Mouse (Mus musculus) stomach, postnatal 0 days (tissue): ENCODE measurements around the gene Clcn6.

Experiments
- CTCF ChIP-seq: IDR thresholded peaks from 2 replicates; pipeline ENCODE4 v1.5.1; 2016; ENCODE audit warnings: antibody characterized with exemption, low read depth, mild to moderate bottlenecking, moderate library complexity
- EP300 ChIP-seq: optimal IDR thresholded peaks from 2 replicates; pipeline ENCODE3; 2016; ENCODE audit warnings: antibody characterized with exemption

DNA sequence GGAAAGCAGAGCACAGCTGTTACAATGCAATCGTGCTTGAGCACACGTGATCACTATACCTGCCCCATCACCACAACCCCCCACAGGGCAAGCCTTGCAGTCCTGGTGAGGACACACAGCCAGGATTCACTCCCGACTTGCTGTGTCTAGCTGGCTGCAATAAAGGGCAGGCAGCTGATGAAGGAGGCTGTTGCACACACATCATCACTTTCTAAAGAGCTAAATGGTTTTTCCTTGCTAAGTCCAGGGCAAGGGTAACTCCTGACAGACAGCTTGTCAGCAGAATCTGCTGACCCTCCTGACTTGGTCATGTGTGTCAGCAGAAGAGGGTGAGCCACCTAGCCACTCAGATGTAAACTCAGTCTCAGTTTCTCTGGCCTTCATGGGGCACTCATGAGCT, 21.6 kb downstream of the Clcn6 start:
- no peak for TF ChIP-seq CTCF
- TF ChIP-seq EP300 = no peak
